Comparison of ENCODE assay signal across 10 mouse cellular contexts in the genomic region with DNA sequence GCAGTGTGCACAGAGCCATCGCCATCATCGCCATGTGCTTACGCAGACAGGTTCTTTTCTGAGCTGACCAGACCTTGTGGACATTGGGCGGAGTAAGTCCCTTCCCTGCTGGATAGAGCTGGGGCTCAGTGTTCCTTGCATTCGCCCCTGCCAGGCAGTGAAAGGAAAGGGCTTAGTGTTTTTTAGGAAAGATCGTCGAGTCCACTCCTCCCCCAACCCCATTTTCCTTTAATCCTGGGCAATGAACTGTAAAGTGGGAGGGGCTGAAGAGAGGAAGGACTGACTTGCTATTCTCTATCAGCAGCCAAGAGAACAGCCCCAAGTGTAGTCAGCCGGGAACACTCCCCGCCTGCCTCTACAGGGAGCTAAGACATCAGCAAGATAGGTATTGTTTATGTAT. TPM values are rescaled to one million over a fixed set of nuclear protein-coding genes. Genes with fewer than 3 reads are reported as not detected.
DNase-seq lines count a peak whose midpoint lies in the region; ATAC-seq lines count a peak whose summit lies in the region.
"Had no signal": no experiment of that assay in that cellular context is flagged by ENCODE, and none has a peak within 500 bp of the region (broad histone marks: within the 10 kb centered on the region; RNA-seq: fewer than 3 reads in every experiment).

No protein-coding gene starts in this region.

- no peak overlapping the region; the same call in 1 of the 2 replicates for H3K9ac ChIP-seq in neural tube, embryonic 11.5 days (ENCODE audit: low read length)
- H3K9ac ChIP-seq in embryonic facial prominence, embryonic 11.5 days (replicated peaks; ENCODE audit: low read length), result no peak overlapping the region
- no peak overlapping the region for H3K9ac ChIP-seq in kidney, embryonic 14.5 days (ENCODE audit: low read depth, low read length)
- H3K9ac ChIP-seq in neural tube, embryonic 14.5 days (replicated peaks; ENCODE audit: low read depth, low read length), result 0 out of 2 replicates have a peak overlapping the region, but pooled peaks have one; percentile 4
- no peak overlapping the region for H3K9ac ChIP-seq in liver, embryonic 12.5 days
- H3K9ac ChIP-seq: limb, embryonic 15.5 days had no signal

- peaks cover 40% of the 10 kb centered on the region for H3K4me1 ChIP-seq in neural tube, embryonic 11.5 days (ENCODE audit: control insufficient read depth, insufficient read depth, low read length)
- H3K4me1 ChIP-seq in embryonic facial prominence, embryonic 11.5 days (ENCODE audit: control insufficient read depth, insufficient read depth, low read length), result peaks cover under 1% of the 10 kb centered on the region
- peaks cover 32% of the 10 kb centered on the region for H3K4me1 ChIP-seq in kidney, embryonic 14.5 days (ENCODE audit: control insufficient read depth, insufficient read depth, low read length)
- peaks cover 29% of the 10 kb centered on the region for H3K4me1 ChIP-seq in neural tube, embryonic 14.5 days (ENCODE audit: control insufficient read depth, insufficient read depth, low read length)
- H3K4me1 ChIP-seq in liver, embryonic 12.5 days, result peaks cover 33% of the 10 kb centered on the region

- H3K27me3 ChIP-seq in neural tube, embryonic 11.5 days (ENCODE audit: control insufficient read depth, insufficient read depth, low read length), result no peaks in the 10 kb centered on the region
- H3K27me3 ChIP-seq in embryonic facial prominence, embryonic 11.5 days (ENCODE audit: control insufficient read depth, insufficient read depth, low read length), result no peaks in the 10 kb centered on the region
- no peaks in the 10 kb centered on the region for H3K27me3 ChIP-seq in kidney, embryonic 14.5 days (ENCODE audit: control insufficient read depth, insufficient read depth, low read length)
- H3K27me3 ChIP-seq in neural tube, embryonic 14.5 days (ENCODE audit: control insufficient read depth, insufficient read depth, low read length), result no peaks in the 10 kb centered on the region
- H3K27me3 ChIP-seq in liver, embryonic 12.5 days (replicated peaks), result no peaks in the 10 kb centered on the region
- H3K27me3 ChIP-seq: limb, embryonic 15.5 days had no signal

- no peak overlapping the region for H3K4me3 ChIP-seq in neural tube, embryonic 11.5 days (ENCODE audit: low read depth, low read length)
- H3K4me3 ChIP-seq in embryonic facial prominence, embryonic 11.5 days (ENCODE audit: low read depth, low read length), result no peak overlapping the region
- no peak overlapping the region for H3K4me3 ChIP-seq in kidney, embryonic 14.5 days (ENCODE audit: low read length)
- no peak overlapping the region for H3K4me3 ChIP-seq in neural tube, embryonic 14.5 days (ENCODE audit: low read depth, low read length)
- no peak overlapping the region for H3K4me3 ChIP-seq in liver, embryonic 12.5 days
- H3K4me3 ChIP-seq: limb, embryonic 15.5 days; megakaryocyte, embryonic 14.5 days had no signal

- H3K27ac ChIP-seq in neural tube, embryonic 11.5 days (ENCODE audit: low read depth, low read length), result no peak overlapping the region
- H3K27ac ChIP-seq in embryonic facial prominence, embryonic 11.5 days (replicated peaks; ENCODE audit: low read depth, low read length), result no peak overlapping the region
- no peak overlapping the region for H3K27ac ChIP-seq in kidney, embryonic 14.5 days (ENCODE audit: low read depth, low read length)
- H3K27ac ChIP-seq in neural tube, embryonic 14.5 days (ENCODE audit: low read depth, low read length), result no peak overlapping the region
- no peak overlapping the region for H3K27ac ChIP-seq in liver, embryonic 12.5 days

- DNase-seq in neural tube, embryonic 11.5 days (ENCODE audit: low spot score), result peak; percentile 54
- no peak for DNase-seq in neural tube, embryonic 10.5 days (ENCODE audit: extremely low spot score, low spot score)
- DNase-seq in embryonic facial prominence, embryonic 11.5 days (ENCODE audit: low spot score), result no peak
- no peak for DNase-seq in adrenal gland, adult 18-20 months (ENCODE audit: low spot score in 2 of 2)
- no peak for DNase-seq in lung, postnatal 36 days

- no peaks in the 10 kb centered on the region for H3K36me3 ChIP-seq in neural tube, embryonic 11.5 days (ENCODE audit: control insufficient read depth, insufficient read depth, low read length)
- H3K36me3 ChIP-seq in embryonic facial prominence, embryonic 11.5 days (replicated peaks; ENCODE audit: control insufficient read depth, insufficient read depth, low read depth, low read length), result no peaks in the 10 kb centered on the region
- no peaks in the 10 kb centered on the region for H3K36me3 ChIP-seq in kidney, embryonic 14.5 days (ENCODE audit: control insufficient read depth, insufficient read depth, low read length)
- no peaks in the 10 kb centered on the region for H3K36me3 ChIP-seq in neural tube, embryonic 14.5 days (ENCODE audit: control insufficient read depth, insufficient read depth, low read length)
- H3K36me3 ChIP-seq in liver, embryonic 12.5 days, result 0 out of 2 replicates have a peak, but pooled peaks cover 2% of the 10 kb centered on the region

- peak; percentile 36; the same call in 1 of the 2 replicates for ATAC-seq in neural tube, embryonic 11.5 days (ENCODE audit: insufficient read depth, low FRiP score, low TSS enrichment)
- ATAC-seq in embryonic facial prominence, embryonic 11.5 days (replicated peaks; ENCODE audit: insufficient number of reproducible peaks, low FRiP score, low TSS enrichment, low read depth), result peak; percentile 34; the same call in 1 of the 2 replicates
- peak; percentile 33; the same call in 1 of the 2 replicates for ATAC-seq in kidney, embryonic 14.5 days (ENCODE audit: low FRiP score, low TSS enrichment)
- ATAC-seq in neural tube, embryonic 14.5 days (ENCODE audit: low read depth), result peak; percentile 49; the same call in 1 of the 2 replicates
- no peak for ATAC-seq in liver, embryonic 12.5 days

- no peaks in the 10 kb centered on the region for H3K9me3 ChIP-seq in neural tube, embryonic 11.5 days (ENCODE audit: control insufficient read depth, low read length)
- H3K9me3 ChIP-seq in embryonic facial prominence, embryonic 11.5 days (replicated peaks; ENCODE audit: control insufficient read depth, low read length), result no peaks in the 10 kb centered on the region
- no peaks in the 10 kb centered on the region for H3K9me3 ChIP-seq in kidney, embryonic 14.5 days (ENCODE audit: control insufficient read depth, low read length)
- H3K9me3 ChIP-seq in neural tube, embryonic 14.5 days (ENCODE audit: control insufficient read depth, low read length), result no peaks in the 10 kb centered on the region
- no peaks in the 10 kb centered on the region for H3K9me3 ChIP-seq in liver, embryonic 12.5 days (replicated peaks)
- H3K9me3 ChIP-seq: limb, embryonic 15.5 days; megakaryocyte, embryonic 14.5 days had no signal

- H3K4me2 ChIP-seq in neural tube, embryonic 11.5 days (ENCODE audit: low read depth), result no peak overlapping the region
- no peak overlapping the region for H3K4me2 ChIP-seq in embryonic facial prominence, embryonic 11.5 days (ENCODE audit: low read depth, low read length)
- H3K4me2 ChIP-seq in kidney, embryonic 14.5 days (replicated peaks; ENCODE audit: low read depth, low read length), result no peak overlapping the region
- H3K4me2 ChIP-seq in neural tube, embryonic 14.5 days (ENCODE audit: low read depth, low read length), result no peak overlapping the region
- H3K4me2 ChIP-seq in liver, embryonic 12.5 days, result no peak overlapping the region
- H3K4me2 ChIP-seq: limb, embryonic 15.5 days had no signal

- WGBS in neural tube, embryonic 11.5 days, result 23% methylated on average over 9 of the region's 9 CpGs
- WGBS in embryonic facial prominence, embryonic 11.5 days, result 42% methylated on average over 9 of the region's 9 CpGs
- 31% methylated on average over 9 of the region's 9 CpGs for WGBS in kidney, embryonic 14.5 days
- 14% methylated on average over 9 of the region's 9 CpGs for WGBS in neural tube, embryonic 14.5 days
- 67% methylated on average over 9 of the region's 9 CpGs for WGBS in liver, embryonic 12.5 days (ENCODE audit: insufficient replicate concordance)

RNA-seq across cellular contexts. Expression of a gene that starts 6.4 kb away (rescaled TPM):
- polyA plus RNA-seq in neural tube, embryonic 11.5 days (2014; fragmentation: Nextera tagmentation; extraction: Ambion mirVana), result 26.4 and 29.8 TPM in 2 replicates
- polyA plus RNA-seq in embryonic facial prominence, embryonic 11.5 days (2014; fragmentation: Nextera tagmentation; extraction: Ambion mirVana), result 8.8 and 10.1 TPM in 2 replicates
- 10.8 and 15.4 TPM in 2 replicates for polyA plus RNA-seq in kidney, embryonic 14.5 days (2014; fragmentation: Nextera tagmentation; extraction: Ambion mirVana)
- polyA plus RNA-seq in neural tube, embryonic 14.5 days (2014; fragmentation: Nextera tagmentation; extraction: Ambion mirVana), result 58.6 and 60.0 TPM in 2 replicates
- 10.3 and 11.0 TPM in 2 replicates for polyA plus RNA-seq in liver, embryonic 12.5 days (2016; fragmentation: Nextera tagmentation; extraction: Ambion mirVana)
- 10 to 100 TPM; 75.7 to 96.6 TPM for total RNA-seq in adrenal gland, adult 18-20 months (2021)

RNA-seq across cellular contexts. Expression of a gene that starts 26.8 kb away (rescaled TPM):
- 133 and 153 TPM in 2 replicates for polyA plus RNA-seq in neural tube, embryonic 11.5 days (2014; fragmentation: Nextera tagmentation; extraction: Ambion mirVana)
- polyA plus RNA-seq in embryonic facial prominence, embryonic 11.5 days (2014; fragmentation: Nextera tagmentation; extraction: Ambion mirVana), result 193 and 213 TPM in 2 replicates
- 124 and 166 TPM in 2 replicates for polyA plus RNA-seq in kidney, embryonic 14.5 days (2014; fragmentation: Nextera tagmentation; extraction: Ambion mirVana)
- 65.5 and 86.7 TPM in 2 replicates for polyA plus RNA-seq in neural tube, embryonic 14.5 days (2014; fragmentation: Nextera tagmentation; extraction: Ambion mirVana)
- polyA plus RNA-seq in liver, embryonic 12.5 days (2016; fragmentation: Nextera tagmentation; extraction: Ambion mirVana), result 50.8 and 52.6 TPM in 2 replicates
- 1 to 10 TPM; 1.2 to 2.2 TPM for total RNA-seq in adrenal gland, adult 18-20 months (2021)
